13 mouse cellular contexts compared by ENCODE assay signal in the genomic region with DNA sequence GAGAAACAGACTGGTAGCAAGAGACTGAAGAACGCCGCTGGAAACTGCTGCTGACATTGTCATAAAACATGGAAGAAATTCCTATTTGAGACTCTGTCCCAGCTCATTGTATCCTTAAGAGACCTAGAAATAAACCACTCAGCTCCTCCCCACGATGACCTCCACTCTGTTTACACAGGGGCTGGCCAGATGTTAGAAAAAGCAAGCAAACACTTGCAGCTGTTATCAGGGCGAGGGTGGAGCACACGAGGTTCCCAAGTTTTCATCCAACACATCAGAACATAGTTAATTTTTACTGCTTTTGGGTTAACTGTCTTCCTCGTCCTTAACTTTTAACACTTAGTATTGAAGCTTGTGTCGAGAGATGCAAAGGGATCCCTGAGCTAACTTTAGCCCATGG.
DNase-seq lines count a peak whose midpoint lies in the region; ATAC-seq and TF ChIP-seq lines count a peak whose summit lies in the region.
"Had no signal": no experiment of that assay in that cellular context is flagged by ENCODE, and none has a peak within 500 bp of the region (broad histone marks: within the 10 kb centered on the region; RNA-seq: fewer than 3 reads in every experiment).

No protein-coding gene starts in this region.

- ATAC-seq in lung, postnatal 0 days, result peak; percentile 73
- peak; percentile 64 for ATAC-seq in intestine, embryonic 15.5 days
- peak; percentile 60; the same call in 1 of the 2 replicates for ATAC-seq in stomach, embryonic 16.5 days (ENCODE audit: insufficient read depth, low FRiP score)

- no peak overlapping the region for H3K4me3 ChIP-seq in heart, adult 2 months
- H3K4me3 ChIP-seq in lung, postnatal 0 days (ENCODE audit: low read depth, low read length), result no peak overlapping the region
- no peak overlapping the region for H3K4me3 ChIP-seq in lung, adult 2 months (replicated peaks; ENCODE audit: extremely low read depth, low read depth, low read length)
- no peak overlapping the region for H3K4me3 ChIP-seq in intestine, embryonic 15.5 days (replicated peaks)
- no peak overlapping the region for H3K4me3 ChIP-seq in stomach, embryonic 16.5 days (replicated peaks; ENCODE audit: low read length)
- H3K4me3 ChIP-seq: embryonic facial prominence, embryonic 15.5 days; forebrain, embryonic 13.5 days had no signal

- no peak for TF ChIP-seq CTCF in heart, adult 2 months (IDR thresholded peaks at IDR 0.05)
- TF ChIP-seq CTCF in lung, postnatal 0 days (IDR thresholded peaks at IDR 0.05), result no peak
- TF ChIP-seq CTCF in lung, adult 2 months (IDR thresholded peaks at IDR 0.05; ENCODE audit: insufficient read depth, low read length), result no peak

- intact Hi-C loops in heart, adult 2 months (cut with DNase I), result loop anchor here (5.0 kb wide), 1 partner anchor 195 kb away; no protein-coding TSS in a partner anchor
- intact Hi-C loops in heart, postnatal 25 days (cut with DNase I), result loop anchor here (5.0 to 10.0 kb wide), 2 partner anchors 195 to 332 kb away; no protein-coding TSS in a partner anchor

- peak overlapping the region; percentile 63 for H3K27ac ChIP-seq in heart, adult 2 months
- H3K27ac ChIP-seq in lung, postnatal 0 days (ENCODE audit: low read length), result no peak overlapping the region
- no peak overlapping the region for H3K27ac ChIP-seq in intestine, embryonic 15.5 days
- peak overlapping the region; percentile 34; the same call in 1 of the 2 replicates for H3K27ac ChIP-seq in stomach, embryonic 16.5 days (ENCODE audit: low read length)
- H3K27ac ChIP-seq: embryonic facial prominence, embryonic 15.5 days; forebrain, embryonic 13.5 days had no signal

- peak; percentile 54; the same call in 1 of the 2 replicates for TF ChIP-seq EP300 in heart, adult 2 months (IDR thresholded peaks at IDR 0.05; ENCODE audit: insufficient read depth, low read depth, low read length)
- TF ChIP-seq EP300 in lung, postnatal 0 days (IDR thresholded peaks at IDR 0.05), result no peak

- peak in 1 of 2 experiments; percentile 50 for DNase-seq in heart, adult 2 months
- no peak for DNase-seq in heart, postnatal 25 days (ENCODE audit: low spot score)
- DNase-seq in lung, postnatal 0 days (ENCODE audit: low spot score), result peak; percentile 64
- no peak for DNase-seq in lung, adult 2 months
- no peak for DNase-seq in thymus, adult 18-20 months
- DNase-seq: adrenal gland, adult 8-10 months; right cerebral cortex, adult 18-20 months had no signal

- peaks cover 4% of the 10 kb centered on the region; the same call in 1 of the 2 replicates for H3K36me3 ChIP-seq in heart, adult 2 months (ENCODE audit: control insufficient read depth, insufficient read depth, low read length)
- no peaks in the 10 kb centered on the region for H3K36me3 ChIP-seq in lung, postnatal 0 days (ENCODE audit: insufficient read depth, low read length)
- no peaks in the 10 kb centered on the region for H3K36me3 ChIP-seq in intestine, embryonic 15.5 days
- no peaks in the 10 kb centered on the region for H3K36me3 ChIP-seq in stomach, embryonic 16.5 days (ENCODE audit: control insufficient read depth, insufficient read depth, low read length)
- H3K36me3 ChIP-seq: embryonic facial prominence, embryonic 15.5 days had no signal

- no peaks in the 10 kb centered on the region for H3K79me2 ChIP-seq in heart, adult 2 months (replicated peaks; ENCODE audit: control insufficient read depth, insufficient read depth, low read length)

- WGBS in heart, adult 2 months, result 34% methylated on average over 7 of the region's 7 CpGs
- 22% methylated on average over 7 of the region's 7 CpGs for WGBS in lung, postnatal 0 days
- 36% methylated on average over 7 of the region's 7 CpGs for WGBS in lung, adult 2 months
- 23% methylated on average over 7 of the region's 7 CpGs for WGBS in intestine, embryonic 15.5 days
- 30% methylated on average over 7 of the region's 7 CpGs for WGBS in stomach, embryonic 16.5 days

- no peaks in the 10 kb centered on the region for H3K9me3 ChIP-seq in lung, postnatal 0 days (ENCODE audit: low read length)
- H3K9me3 ChIP-seq in intestine, embryonic 15.5 days, result no peaks in the 10 kb centered on the region
- no peaks in the 10 kb centered on the region for H3K9me3 ChIP-seq in stomach, embryonic 16.5 days (replicated peaks; ENCODE audit: control insufficient read depth, low read length)
- H3K9me3 ChIP-seq: embryonic facial prominence, embryonic 15.5 days; forebrain, embryonic 13.5 days had no signal

- H3K9ac ChIP-seq in heart, adult 2 months (ENCODE audit: low read depth, low read length), result no peak overlapping the region
- H3K9ac ChIP-seq in lung, postnatal 0 days (replicated peaks; ENCODE audit: low read depth), result no peak overlapping the region
- no peak overlapping the region for H3K9ac ChIP-seq in intestine, embryonic 15.5 days
- H3K9ac ChIP-seq in stomach, embryonic 16.5 days (ENCODE audit: low read length), result no peak overlapping the region
- H3K9ac ChIP-seq: embryonic facial prominence, embryonic 15.5 days; forebrain, embryonic 13.5 days had no signal

- no peak overlapping the region for H3K4me2 ChIP-seq in lung, postnatal 0 days (replicated peaks; ENCODE audit: low read depth, low read length)
- no peak overlapping the region for H3K4me2 ChIP-seq in intestine, embryonic 15.5 days (replicated peaks)
- no peak overlapping the region for H3K4me2 ChIP-seq in stomach, embryonic 16.5 days (ENCODE audit: low read depth, low read length)
- H3K4me2 ChIP-seq: embryonic facial prominence, embryonic 15.5 days; forebrain, embryonic 13.5 days had no signal

- no peaks in the 10 kb centered on the region for H3K27me3 ChIP-seq in heart, adult 2 months (ENCODE audit: control insufficient read depth, insufficient read depth, low read length)
- no peaks in the 10 kb centered on the region for H3K27me3 ChIP-seq in lung, postnatal 0 days (replicated peaks; ENCODE audit: insufficient read depth, low read length)
- H3K27me3 ChIP-seq in intestine, embryonic 15.5 days (replicated peaks), result 0 out of 2 replicates have a peak, but pooled peaks cover 2% of the 10 kb centered on the region
- no peaks in the 10 kb centered on the region for H3K27me3 ChIP-seq in stomach, embryonic 16.5 days (ENCODE audit: control insufficient read depth, insufficient read depth, low read length)
- H3K27me3 ChIP-seq: CH12.LX; forebrain, embryonic 13.5 days; Patski had no signal

- H3K4me1 ChIP-seq in heart, adult 2 months (ENCODE audit: control insufficient read depth, insufficient read depth, low read length), result peaks cover 6% of the 10 kb centered on the region
- no peaks in the 10 kb centered on the region for H3K4me1 ChIP-seq in lung, postnatal 0 days (ENCODE audit: insufficient read depth, low read depth, low read length)
- H3K4me1 ChIP-seq in lung, adult 2 months (ENCODE audit: control insufficient read depth, insufficient read depth, low read length), result peaks cover 7% of the 10 kb centered on the region
- H3K4me1 ChIP-seq in intestine, embryonic 15.5 days (replicated peaks), result peaks cover 12% of the 10 kb centered on the region
- peaks cover 12% of the 10 kb centered on the region for H3K4me1 ChIP-seq in stomach, embryonic 16.5 days (ENCODE audit: control insufficient read depth, insufficient read depth, low read length)
- H3K4me1 ChIP-seq: embryonic facial prominence, embryonic 15.5 days; forebrain, embryonic 13.5 days had no signal

- 0 out of 2 replicates have a peak, but pooled peaks have one; percentile 20 for TF ChIP-seq POLR2A in heart, adult 2 months (IDR thresholded peaks at IDR 0.05; ENCODE audit: insufficient read depth, low read depth, low read length)
- no peak for TF ChIP-seq POLR2A in lung, adult 2 months (IDR thresholded peaks at IDR 0.05; ENCODE audit: borderline replicate concordance, extremely low read depth, low read depth, low read length)

Comparison
In these comparisons a context has a peak if more than half of its experiments do, and no peak if none do; other contexts are left out.
1. H3K27ac ChIP-seq: peak in heart, adult 2 months (single experiment) and stomach, embryonic 16.5 days (single experiment); none in lung, postnatal 0 days (single experiment) and intestine, embryonic 15.5 days (single experiment).
2. Peak in every context shown above with its lines, with median percentiles within 50 percentile points of each other: ATAC-seq.